Mouse (Mus musculus): ENCODE measurements around the gene Kif14. TPM values are rescaled to one million over a fixed set of nuclear protein-coding genes. Genes with fewer than 3 reads are reported as not detected.
"Not testable (repeated sequence)": the region's sequence is repeated elsewhere in the genome, so short reads cannot be mapped to it uniquely, and the experiment has no call there.

Kif14 gene
- total and polyA plus RNA-seq, 3 experiments: 5.5 to 12.0 (median 7.8) TPM

GRCm38 (mm10) chr1:136556643-136557042 is 90.5 kb downstream of the Kif14 start:
- H3K36me3 ChIP-seq (replicated peaks in 1 of 2; ENCODE audit: control insufficient read depth in 1 of 2, insufficient read depth in 1 of 2, low read length in 1 of 2); H3K27ac ChIP-seq (ENCODE audit: insufficient read depth, low read depth); H3K4me3 ChIP-seq (replicated peaks in 1 of 3; ENCODE audit: low read depth in 2 of 3, low read length in 2 of 3, poor library complexity in 1 of 3); H3K79me2 ChIP-seq (replicated peaks; ENCODE audit: control insufficient read depth, extremely low read depth, insufficient read depth, poor library complexity, severe bottlenecking); DNase-seq (ENCODE audit: extremely low read depth); H3K4me1 ChIP-seq (ENCODE audit: control insufficient read depth in 1 of 2, insufficient read depth in 2 of 2); H3K27me3 ChIP-seq (replicated peaks); H3K9me3 ChIP-seq (replicated peaks; ENCODE audit: low read length); in situ Hi-C loops (cut with MboI; ENCODE audit: low pct_ligation_motif_present, low pct_unique_long_range_greater_than_20kb, low sequenced_read_pairs); H3K9ac ChIP-seq (ENCODE audit: insufficient read depth, low read depth); H3K4me2 ChIP-seq (ENCODE audit: insufficient read depth, low read depth, poor library complexity, severe bottlenecking): not testable (repeated sequence)
- dilution Hi-C loops (cut with MboI; ENCODE audit: extremely low pct_ligation_motif_present, extremely low pct_unique_long_range_greater_than_20kb, low sequenced_read_pairs): loop anchor here (25.0 kb wide), 1 partner anchor 181 kb away; no protein-coding TSS in a partner anchor
- TF ChIP-seq CTCF (conservative IDR thresholded peaks at IDR 0.05 in 1 of 2, IDR thresholded peaks at IDR 0.05 in 1 of 2; ENCODE audit: low read depth in 2 of 2, low read length in 2 of 2): peak in 1 of 2 experiments; percentile 36; a peak in 2 of 4 replicates

GRCm38 (mm10) chr1:136557436-136557835 is 91.3 kb downstream of the Kif14 start:
- dilution Hi-C loops (cut with MboI; ENCODE audit: extremely low pct_ligation_motif_present, extremely low pct_unique_long_range_greater_than_20kb, low sequenced_read_pairs): loop anchor here (25.0 kb wide), 1 partner anchor 180 kb away; no protein-coding TSS in a partner anchor
- no peaks in the 10 kb centered on the region for H3K4me1 ChIP-seq (ENCODE audit: control insufficient read depth in 1 of 2, insufficient read depth in 2 of 2)
- H3K4me2 ChIP-seq (ENCODE audit: insufficient read depth, low read depth, poor library complexity, severe bottlenecking): no peak overlapping the region
- no peak overlapping the region for H3K4me3 ChIP-seq (replicated peaks in 1 of 3; ENCODE audit: low read depth in 2 of 3, low read length in 2 of 3, poor library complexity in 1 of 3)
- no peaks in the 10 kb centered on the region for H3K27me3 ChIP-seq (replicated peaks)
- no peak for TF ChIP-seq NELFE (IDR thresholded peaks at IDR 0.05; ENCODE audit: low read depth, low read length)
- TF ChIP-seq TCF12 (IDR thresholded peaks at IDR 0.05; ENCODE audit: low read depth, low read length): no peak
- no peaks in the 10 kb centered on the region for H3K36me3 ChIP-seq (replicated peaks in 1 of 2; ENCODE audit: control insufficient read depth in 1 of 2, insufficient read depth in 1 of 2, low read length in 1 of 2)
- H3K9ac ChIP-seq (ENCODE audit: insufficient read depth, low read depth): no peak overlapping the region
- no peak for DNase-seq (ENCODE audit: extremely low read depth)
- no peaks in the 10 kb centered on the region for H3K9me3 ChIP-seq (replicated peaks; ENCODE audit: low read length)
- H3K79me2 ChIP-seq (replicated peaks; ENCODE audit: control insufficient read depth, extremely low read depth, insufficient read depth, poor library complexity, severe bottlenecking): no peaks in the 10 kb centered on the region
- H3K27ac ChIP-seq (ENCODE audit: insufficient read depth, low read depth): no peak overlapping the region
- in situ Hi-C loops (cut with MboI; ENCODE audit: low pct_ligation_motif_present, low pct_unique_long_range_greater_than_20kb, low sequenced_read_pairs): no loop called here

- H3K4me2 ChIP-seq (ENCODE audit: insufficient read depth, low read depth, poor library complexity, severe bottlenecking): no peak overlapping the region
- no peak overlapping the region for H3K27ac ChIP-seq (ENCODE audit: insufficient read depth, low read depth)
- no peak for TF ChIP-seq SMC3 (IDR thresholded peaks at IDR 0.05; ENCODE audit: low read depth, low read length)
- TF ChIP-seq RAD21 (IDR thresholded peaks at IDR 0.05; ENCODE audit: low read depth, low read length): no peak
- TF ChIP-seq NRF1 (IDR thresholded peaks at IDR 0.05; ENCODE audit: low read depth, low read length): no peak
- no peak for TF ChIP-seq RCOR1 (conservative IDR thresholded peaks at IDR 0.05; ENCODE audit: low read depth, low read length)
- no peak for TF ChIP-seq NELFE (IDR thresholded peaks at IDR 0.05; ENCODE audit: low read depth, low read length)
- TF ChIP-seq MAFK (IDR thresholded peaks at IDR 0.05; ENCODE audit: insufficient replicate concordance, low read length): no peak
- TF ChIP-seq CHD2 (IDR thresholded peaks at IDR 0.05; ENCODE audit: low read length): no peak
- TF ChIP-seq ZMIZ1 (IDR thresholded peaks at IDR 0.05; ENCODE audit: low read depth, low read length): no peak
- TF ChIP-seq IRF4 (IDR thresholded peaks at IDR 0.05; ENCODE audit: low read depth, low read length): no peak
- dilution Hi-C loops (cut with MboI; ENCODE audit: extremely low pct_ligation_motif_present, extremely low pct_unique_long_range_greater_than_20kb, low sequenced_read_pairs): loop anchor here (25.0 kb wide), 1 partner anchor 179 kb away; no protein-coding TSS in a partner anchor
- no peaks in the 10 kb centered on the region for H3K9me3 ChIP-seq (replicated peaks; ENCODE audit: low read length)
- no peaks in the 10 kb centered on the region for H3K4me1 ChIP-seq (ENCODE audit: control insufficient read depth in 1 of 2, insufficient read depth in 2 of 2)
- DNase-seq (ENCODE audit: extremely low read depth): no peak
- in situ Hi-C loops (cut with MboI; ENCODE audit: low pct_ligation_motif_present, low pct_unique_long_range_greater_than_20kb, low sequenced_read_pairs): no loop called here
- no peak overlapping the region for H3K4me3 ChIP-seq (replicated peaks in 1 of 3; ENCODE audit: low read depth in 2 of 3, low read length in 2 of 3, poor library complexity in 1 of 3)
- H3K27me3 ChIP-seq (replicated peaks): no peaks in the 10 kb centered on the region
- H3K79me2 ChIP-seq (replicated peaks; ENCODE audit: control insufficient read depth, extremely low read depth, insufficient read depth, poor library complexity, severe bottlenecking): no peaks in the 10 kb centered on the region
- H3K36me3 ChIP-seq (replicated peaks in 1 of 2; ENCODE audit: control insufficient read depth in 1 of 2, insufficient read depth in 1 of 2, low read length in 1 of 2): no peaks in the 10 kb centered on the region
- H3K9ac ChIP-seq (ENCODE audit: insufficient read depth, low read depth): no peak overlapping the region
Measured at GRCm38 (mm10) chr1:136558762-136559161, 92.6 kb downstream of the Kif14 start.
